Mouse (Mus musculus) forebrain, postnatal 0 days (tissue): ENCODE data around the gene Trim62. TPM values are rescaled to one million over a fixed set of nuclear protein-coding genes. Genes with fewer than 3 reads are reported as not detected.

ENCODE experiments used
- ATAC-seq: fragments of 200-750 bp; cut with Nextera tagmentation; 2 replicates; pipeline ENCODE4 v1.8.0; 2017; ENCODE audit warnings: mild to moderate bottlenecking, moderate library complexity
- DNase-seq: peaks from one replicate; pipeline ENCODE4 v3.0.0-alpha.2; 2015
- H3K27ac ChIP-seq: fragments of 300-500 bp; sonication (generic); 2 replicates; pipeline ENCODE4 v1.5.1; 2014; ENCODE audit warnings: low read depth, mild to moderate bottlenecking, antibody characterized with exemption, low read length, moderate library complexity, mixed read lengths
- H3K27me3 ChIP-seq: fragments of 300-500 bp; sonication (generic); 2 replicates; pipeline ENCODE4 v1.6.1; 2014; ENCODE audit warnings: mild to moderate bottlenecking, low read length, mixed read lengths; ENCODE audit not compliant: insufficient read depth
- H3K36me3 ChIP-seq: fragments of 300-500 bp; sonication (generic); 2 replicates; pipeline ENCODE4 v1.6.1; 2014; ENCODE audit warnings: mild to moderate bottlenecking, moderate library complexity; ENCODE audit not compliant: insufficient read depth
- H3K4me1 ChIP-seq: fragments of 300-500 bp; sonication (generic); 2 replicates; pipeline ENCODE4 v1.6.1; 2014; ENCODE audit warnings: antibody characterized with exemption; ENCODE audit not compliant: insufficient read depth
- H3K4me2 ChIP-seq: fragments of 300-500 bp; sonication (generic); 2 replicates; pipeline ENCODE4 v1.6.1; 2014; ENCODE audit warnings: low read depth, mild to moderate bottlenecking, moderate library complexity
- H3K4me3 ChIP-seq: fragments of 300-500 bp; sonication (generic); 2 replicates; pipeline ENCODE4 v1.5.1; 2014; ENCODE audit warnings: low read depth, low read length, mixed read lengths
- H3K9ac ChIP-seq: fragments of 300-500 bp; sonication (generic); 2 replicates; pipeline ENCODE4 v1.6.1; 2014; ENCODE audit warnings: mild to moderate bottlenecking
- H3K9me3 ChIP-seq: fragments of 300-500 bp; sonication (generic); 2 replicates; pipeline ENCODE4 v1.6.1; 2016; ENCODE audit warnings: low read length
- CTCF ChIP-seq: sonication (generic); IDR thresholded peaks from 2 replicates; pipeline ENCODE4 v1.5.1; 2016; ENCODE audit warnings: antibody characterized with exemption, control low read depth, low read depth
- WGBS: fragments of 180-500 bp; shearing (Covaris S2); extraction: QIAGEN DNeasy Blood & Tissue Kit; methylation state at CpG from one replicate; pipeline ENCODE4 v1.1.7; 2014; 5-methylcytosine and 5-hydroxymethylcytosine counted together
- polyA plus RNA-seq: library from polyadenylated mRNA; unstranded; fragments of >200 nt; fragmentation: Nextera tagmentation; extraction: Ambion mirVana; gene quantifications from 2 replicates; pipeline ENCODE4 v1.2.1, GENCODE M21; 2015
- total RNA-seq: library from RNA; depleted of rRNA; stranded (reverse); fragments of >200 nt; gene quantifications from 2 replicates; pipeline ENCODE4 v1.2.3, GENCODE M21; 2014

Trim62 gene
- total and polyA plus RNA-seq, 2 experiments from 2014 or later, result 15.7 to 20.4 TPM

DNA sequence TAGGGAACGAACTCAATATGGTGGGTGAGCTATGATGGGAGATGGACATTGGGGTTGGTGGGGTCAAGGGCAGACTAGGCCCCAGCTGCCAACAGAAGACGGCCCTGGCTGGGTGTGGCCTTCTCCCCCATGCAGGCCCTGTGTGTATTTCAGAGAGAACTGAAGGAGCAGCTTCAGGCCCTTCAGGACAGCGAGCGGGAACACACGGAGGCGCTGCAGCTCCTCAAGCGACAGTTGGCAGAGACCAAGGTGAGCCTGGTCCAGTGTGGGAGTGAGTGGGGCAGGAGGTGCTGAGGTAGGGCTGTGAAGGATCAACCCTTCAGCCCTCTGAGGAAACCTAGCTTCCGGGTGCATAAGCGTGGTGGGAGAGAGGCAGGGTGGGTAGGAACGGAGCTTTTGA, 13.3 kb downstream of the Trim62 start:
- no peak overlapping the region for H3K4me2 ChIP-seq
- no peak overlapping the region for H3K27ac ChIP-seq
- no peak for DNase-seq
- H3K27me3 ChIP-seq, result no peaks in the 10 kb centered on the region
- H3K9ac ChIP-seq, result no peak overlapping the region
- no peak overlapping the region for H3K4me3 ChIP-seq
- WGBS, result 93% methylated on average over 10 of the region's 10 CpGs
- H3K9me3 ChIP-seq, result no peaks in the 10 kb centered on the region
- no peaks in the 10 kb centered on the region; the same call in 1 of the 2 replicates for H3K36me3 ChIP-seq
- no peak for ATAC-seq
- peaks cover 13% of the 10 kb centered on the region for H3K4me1 ChIP-seq
- no peak for TF ChIP-seq CTCF

DNA sequence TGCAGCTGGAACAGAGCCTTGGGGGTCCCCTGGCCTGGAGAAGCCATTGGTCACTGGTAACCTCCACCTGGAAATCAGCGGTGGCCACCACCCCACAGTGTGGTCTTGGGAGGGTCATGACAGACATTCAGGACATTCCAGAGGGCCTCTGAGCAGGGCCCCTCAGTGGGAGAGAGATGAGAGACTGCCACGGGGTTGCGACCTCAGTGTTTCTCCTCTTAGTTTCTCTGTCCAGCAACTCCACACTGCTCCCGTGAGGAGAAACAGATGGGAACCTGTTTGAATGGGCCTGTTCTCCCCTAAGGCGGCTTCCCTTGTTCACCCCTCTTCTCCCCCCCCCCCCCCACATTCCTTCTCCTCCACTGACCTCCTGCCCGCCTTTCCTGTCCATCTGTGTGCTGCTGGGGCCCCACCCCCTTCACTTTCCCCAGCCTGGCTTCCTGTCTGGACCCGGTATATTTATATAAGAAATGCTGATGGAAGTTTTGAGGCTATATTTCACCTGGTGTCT, 14.6 kb downstream of the Trim62 start:
- Histone ChIP-seq H3K4me3 (no peak overlapping the region), H3K9me3 (no peaks in the 10 kb centered on the region), H3K9ac (no peak overlapping the region), H3K27me3 (no peaks in the 10 kb centered on the region), H3K4me1 (peaks cover 13% of the 10 kb centered on the region), H3K4me2 (no peak overlapping the region), H3K27ac (no peak overlapping the region), H3K36me3 (peaks cover 12% of the 10 kb centered on the region)
- 45% methylated on average over 6 of the region's 7 CpGs for WGBS
- ATAC-seq (no peak), DNase-seq (no peak)
- no peak for TF ChIP-seq CTCF

DNA sequence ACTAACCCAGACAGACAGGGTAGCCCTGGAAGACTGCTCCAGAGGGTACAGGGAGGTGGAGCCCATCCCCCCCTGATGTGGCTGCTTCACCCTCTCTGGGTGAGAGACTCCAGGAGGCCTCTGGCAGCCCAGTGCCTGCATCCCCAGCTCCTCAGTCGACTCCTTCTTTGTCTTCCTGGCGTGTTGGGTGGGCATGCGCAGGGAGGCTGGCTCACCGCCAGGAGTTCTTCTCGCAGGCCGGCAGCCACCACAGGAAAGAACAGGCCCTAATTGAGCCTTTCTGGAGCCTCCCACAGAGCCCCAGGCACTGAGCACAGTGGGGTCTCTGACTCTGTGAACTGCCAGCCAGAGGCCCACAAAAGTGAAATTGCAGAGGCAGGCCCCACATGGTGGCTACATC, 16.0 kb downstream of the Trim62 start:
- WGBS, result 2% methylated on average over 6 of the region's 6 CpGs
- Histone ChIP-seq H3K27me3 (no peaks in the 10 kb centered on the region), H3K4me1 (peaks cover 13% of the 10 kb centered on the region), H3K4me2 (no peak overlapping the region), H3K9ac (peak overlapping the region; percentile 51), H3K36me3 (peaks cover 14% of the 10 kb centered on the region), H3K4me3 (no peak overlapping the region), H3K27ac (peak overlapping the region; percentile 92), H3K9me3 (no peaks in the 10 kb centered on the region)
- peak; percentile 94 for DNase-seq
- ATAC-seq, result peak; percentile 94
- no peak for TF ChIP-seq CTCF

DNA sequence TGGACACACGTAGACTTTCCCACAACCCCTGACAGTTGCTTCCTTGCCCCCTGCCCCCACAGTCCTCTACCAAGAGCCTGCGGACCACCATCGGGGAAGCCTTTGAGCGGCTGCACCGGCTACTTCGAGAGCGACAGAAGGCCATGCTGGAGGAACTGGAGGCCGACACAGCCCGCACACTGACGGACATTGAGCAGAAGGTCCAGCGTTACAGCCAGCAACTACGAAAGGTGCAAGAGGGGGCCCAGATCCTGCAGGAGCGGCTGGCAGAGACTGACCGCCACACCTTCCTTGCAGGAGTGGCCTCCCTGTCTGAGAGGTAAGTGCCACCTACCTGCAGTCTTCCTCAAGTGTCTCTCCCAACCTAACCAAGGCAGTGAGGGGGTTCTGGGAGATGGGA, 17.1 kb downstream of the Trim62 start:
- Histone ChIP-seq H3K27me3 (no peaks in the 10 kb centered on the region), H3K9me3 (no peaks in the 10 kb centered on the region), H3K4me1 (peaks cover 13% of the 10 kb centered on the region), H3K27ac (peak overlapping the region; percentile 92; the same call in 1 of the 2 replicates), H3K4me3 (no peak overlapping the region), H3K9ac (no peak overlapping the region), H3K4me2 (no peak overlapping the region), H3K36me3 (peaks cover 14% of the 10 kb centered on the region)
- TF ChIP-seq CTCF, result no peak
- ATAC-seq (no peak), DNase-seq (no peak)
- 89% methylated on average over 14 of the region's 14 CpGs for WGBS

DNA sequence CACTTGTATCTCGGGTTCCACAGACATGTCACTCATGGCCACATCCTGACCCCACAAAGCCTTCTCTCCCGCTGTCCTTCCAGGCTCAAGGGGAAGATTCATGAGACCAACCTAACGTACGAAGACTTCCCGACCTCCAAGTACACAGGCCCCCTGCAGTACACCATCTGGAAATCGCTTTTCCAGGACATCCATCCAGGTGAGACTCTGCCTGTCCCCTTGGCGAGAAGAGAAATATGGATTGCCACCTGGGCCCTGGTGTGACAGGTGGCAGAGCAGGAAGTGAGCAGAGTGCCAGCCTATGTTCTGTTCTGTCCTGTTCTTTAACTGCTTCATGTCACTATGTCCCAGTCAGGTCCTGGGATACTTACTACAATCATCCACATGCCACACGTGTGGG, 19.0 kb downstream of the Trim62 start:
- no peak overlapping the region for H3K4me2 ChIP-seq
- TF ChIP-seq CTCF, result no peak
- H3K4me3 ChIP-seq, result no peak overlapping the region
- H3K27ac ChIP-seq, result no peak overlapping the region
- no peaks in the 10 kb centered on the region for H3K9me3 ChIP-seq
- H3K27me3 ChIP-seq, result no peaks in the 10 kb centered on the region
- ATAC-seq (no peak), DNase-seq (no peak)
- H3K9ac ChIP-seq, result no peak overlapping the region
- WGBS, result 85% methylated on average over 8 of the region's 8 CpGs
- peaks cover 13% of the 10 kb centered on the region for H3K4me1 ChIP-seq
- peaks cover 14% of the 10 kb centered on the region for H3K36me3 ChIP-seq

DNA sequence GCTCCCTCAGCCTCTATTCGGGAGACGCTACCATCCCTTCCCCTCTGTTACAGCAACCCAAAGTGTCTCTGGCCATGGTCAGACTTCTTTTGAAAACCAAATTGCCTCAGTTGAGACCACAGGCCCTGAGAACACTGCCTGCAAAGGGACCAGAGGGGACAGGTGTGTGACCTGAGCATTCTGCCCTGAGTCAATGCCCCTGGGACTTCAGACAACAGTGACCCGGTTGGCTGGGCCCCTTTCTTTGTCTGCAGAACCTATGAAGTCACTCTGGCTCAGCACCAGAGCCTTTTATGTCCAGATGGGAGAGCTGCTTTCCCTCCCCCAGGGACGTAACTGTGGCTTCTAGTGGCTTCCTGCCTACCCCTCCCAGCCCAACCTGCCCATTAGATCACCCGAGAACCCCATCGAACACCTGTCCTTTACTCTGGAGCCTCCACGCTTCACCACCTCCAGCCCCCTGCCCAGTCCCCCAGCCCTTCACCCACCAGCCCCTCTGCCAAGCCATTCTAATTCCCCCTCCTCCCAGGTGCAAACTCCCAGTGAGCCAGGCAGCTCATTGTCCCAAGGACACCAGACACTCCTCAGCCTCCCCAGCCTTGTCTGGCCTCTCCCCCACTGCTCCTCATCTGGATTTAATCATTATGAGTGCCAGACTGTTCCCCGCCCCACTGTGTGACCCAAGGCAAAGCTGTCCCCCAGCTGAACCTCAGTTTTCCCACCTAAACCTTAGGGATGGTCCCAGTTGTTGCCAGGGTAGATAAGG, 20.8 kb downstream of the Trim62 start:
- 53% methylated on average over 8 of the region's 8 CpGs for WGBS
- no peak overlapping the region for H3K27ac ChIP-seq
- no peak overlapping the region for H3K4me2 ChIP-seq
- H3K27me3 ChIP-seq, result no peaks in the 10 kb centered on the region
- DNase-seq (no peak), ATAC-seq (no peak)
- peaks cover 7% of the 10 kb centered on the region for H3K4me1 ChIP-seq
- H3K4me3 ChIP-seq, result no peak overlapping the region
- TF ChIP-seq CTCF, result no peak
- H3K9me3 ChIP-seq, result no peaks in the 10 kb centered on the region
- H3K36me3 ChIP-seq, result peaks cover 17% of the 10 kb centered on the region
- no peak overlapping the region for H3K9ac ChIP-seq

DNA sequence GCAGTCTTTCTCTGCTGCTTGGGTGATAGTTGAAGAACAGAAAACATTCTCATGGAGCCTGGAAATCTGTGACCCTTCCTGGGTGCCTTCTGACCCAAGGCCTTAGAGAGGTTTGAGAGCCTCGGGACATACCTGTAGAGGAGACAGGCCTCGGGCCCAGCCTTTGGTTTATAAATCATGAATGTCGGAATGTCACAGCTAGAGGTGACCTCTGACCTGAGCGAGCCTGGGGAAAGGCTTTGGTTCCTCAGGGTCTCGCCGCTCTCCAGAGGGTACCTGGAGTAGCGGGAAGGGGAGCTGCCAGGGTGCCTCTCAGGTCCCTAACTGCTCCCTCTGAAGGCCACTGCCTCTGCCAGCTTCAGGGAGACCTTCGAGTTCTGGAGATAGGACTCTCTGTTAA, 21.9 kb downstream of the Trim62 start:
- TF ChIP-seq CTCF, result no peak
- WGBS, result 43% methylated on average over 8 of the region's 8 CpGs

More for the DNA sequence above, 21.9 kb downstream of the Trim62 start:
- Histone ChIP-seq H3K9ac (no peak overlapping the region), H3K27me3 (no peaks in the 10 kb centered on the region), H3K27ac (no peak overlapping the region), H3K9me3 (no peaks in the 10 kb centered on the region), H3K36me3 (peaks cover 26% of the 10 kb centered on the region), H3K4me2 (no peak overlapping the region), H3K4me3 (no peak overlapping the region), H3K4me1 (no peaks in the 10 kb centered on the region)
- ATAC-seq (no peak), DNase-seq (no peak)
